Mouse (Mus musculus) neural tube, embryonic 14.5 days (tissue): ENCODE results near the gene Rdh13. TPM values are rescaled to one million over a fixed set of nuclear protein-coding genes. Genes with fewer than 3 reads are reported as not detected.

Experiments used
- ATAC-seq: fragments of 200-750 bp; cut with Nextera tagmentation; 2 replicates; pipeline ENCODE4 v1.8.0; 2017; ENCODE audit warnings: low read depth, mild to moderate bottlenecking, moderate TSS enrichment, moderate library complexity
- H3K27ac ChIP-seq: fragments of 300-500 bp; sonication (generic); 2 replicates; pipeline ENCODE4 v1.5.1; 2014; ENCODE audit warnings: low read depth, mild to moderate bottlenecking, control low read depth, low read length, moderate library complexity, mixed read lengths
- H3K27me3 ChIP-seq: fragments of 300-500 bp; sonication (generic); 2 replicates; pipeline ENCODE4 v1.6.1; 2014; ENCODE audit warnings: low read length; ENCODE audit not compliant: control insufficient read depth, insufficient read depth
- H3K36me3 ChIP-seq: fragments of 300-500 bp; sonication (generic); 2 replicates; pipeline ENCODE4 v1.6.1; 2014; ENCODE audit warnings: low read length, mixed read lengths; ENCODE audit not compliant: control insufficient read depth, insufficient read depth
- H3K4me1 ChIP-seq: fragments of 300-500 bp; sonication (generic); 2 replicates; pipeline ENCODE4 v1.6.1; 2014; ENCODE audit warnings: low read length; ENCODE audit not compliant: control insufficient read depth, insufficient read depth
- H3K4me2 ChIP-seq: fragments of 300-500 bp; sonication (generic); 2 replicates; pipeline ENCODE4 v1.6.1; 2014; ENCODE audit warnings: mild to moderate bottlenecking, low read depth, low read length, control low read depth
- H3K4me3 ChIP-seq: fragments of 300-500 bp; sonication (generic); 2 replicates; pipeline ENCODE4 v1.5.1; 2014; ENCODE audit warnings: low read depth, low read length, control low read depth, mixed read lengths
- H3K9ac ChIP-seq: fragments of 300-500 bp; sonication (generic); replicated peaks from 2 replicates; pipeline ENCODE4 v1.6.1; 2014; ENCODE audit warnings: low read depth, mild to moderate bottlenecking, control low read depth, low read length, mixed read lengths
- H3K9me3 ChIP-seq: fragments of 300-500 bp; sonication (generic); 2 replicates; pipeline ENCODE4 v1.6.1; 2016; ENCODE audit warnings: low read length; ENCODE audit not compliant: control insufficient read depth
- WGBS: fragments of 180-500 bp; shearing (Covaris S2); extraction: QIAGEN DNeasy Blood & Tissue Kit; methylation state at CpG from one replicate; pipeline ENCODE4 v1.1.7; 2014; 5-methylcytosine and 5-hydroxymethylcytosine counted together
- polyA plus RNA-seq: library from polyadenylated mRNA; unstranded; fragments of >200 nt; fragmentation: Nextera tagmentation; extraction: Ambion mirVana; gene quantifications from 2 replicates; pipeline ENCODE4 v1.2.1, GENCODE M21; 2014

Rdh13 gene
- polyA plus RNA-seq, 1 experiment from 2014 or later, result 43.7 TPM

DNA sequence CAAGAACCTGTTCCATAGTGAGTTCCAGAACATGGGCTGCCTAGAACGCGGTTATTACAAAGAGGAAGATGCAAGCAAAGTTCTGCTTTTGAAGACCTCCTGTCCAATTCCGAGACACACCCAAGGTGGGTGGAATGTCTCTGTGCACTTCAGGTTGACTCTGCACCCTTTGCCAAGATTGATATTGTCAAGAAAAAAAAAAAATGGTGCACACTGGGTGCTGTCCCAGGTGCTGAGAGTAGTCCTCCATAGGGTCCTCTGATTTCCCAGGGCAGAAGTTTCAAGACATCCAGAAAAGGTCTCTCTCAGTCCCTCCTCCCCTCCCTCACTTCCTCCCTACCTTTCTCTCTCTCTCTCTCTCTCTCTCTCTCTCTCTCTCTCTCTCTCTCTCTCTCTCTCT is 3.0 kb upstream of the Rdh13 start:
- Histone ChIP-seq H3K36me3 (no peaks in the 10 kb centered on the region), H3K27ac (no peak overlapping the region), H3K4me3 (no peak overlapping the region), H3K4me1 (peaks cover 3% of the 10 kb centered on the region; the same call in 1 of the 2 replicates), H3K4me2 (no peak overlapping the region), H3K27me3 (no peaks in the 10 kb centered on the region), H3K9ac (no peak overlapping the region), H3K9me3 (no peaks in the 10 kb centered on the region)
- no peak for ATAC-seq
- WGBS, result 91% methylated on average over 3 of the region's 3 CpGs

DNA sequence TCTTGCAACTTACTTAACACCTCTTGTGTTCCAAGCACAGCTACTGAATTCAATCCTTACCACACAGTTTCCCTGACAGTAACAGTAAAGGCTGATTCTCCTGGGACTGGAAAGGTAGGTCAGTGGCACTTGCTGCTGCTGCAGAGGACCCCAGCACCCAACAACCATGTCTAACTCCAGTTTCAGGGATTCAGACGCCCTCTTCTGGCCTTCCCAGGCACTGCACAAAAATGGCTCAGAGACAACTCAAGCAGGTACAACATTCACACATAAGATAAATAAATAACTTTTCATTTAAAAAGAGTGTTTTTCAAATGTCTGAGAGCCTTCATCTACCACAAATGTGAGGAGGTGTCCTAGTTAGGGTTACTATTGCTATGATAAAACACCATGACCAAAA is 1.7 kb upstream of the Rdh13 start:
- H3K4me2 ChIP-seq, result no peak overlapping the region
- peaks cover 3% of the 10 kb centered on the region; the same call in 1 of the 2 replicates for H3K4me1 ChIP-seq
- no peak overlapping the region for H3K27ac ChIP-seq
- H3K36me3 ChIP-seq, result peaks cover 6% of the 10 kb centered on the region
- ATAC-seq, result no peak
- H3K9ac ChIP-seq, result no peak overlapping the region
- no peaks in the 10 kb centered on the region for H3K9me3 ChIP-seq
- no peaks in the 10 kb centered on the region for H3K27me3 ChIP-seq
- H3K4me3 ChIP-seq, result no peak overlapping the region
- 0% methylated on average over 1 of the region's 1 CpGs for WGBS

DNA sequence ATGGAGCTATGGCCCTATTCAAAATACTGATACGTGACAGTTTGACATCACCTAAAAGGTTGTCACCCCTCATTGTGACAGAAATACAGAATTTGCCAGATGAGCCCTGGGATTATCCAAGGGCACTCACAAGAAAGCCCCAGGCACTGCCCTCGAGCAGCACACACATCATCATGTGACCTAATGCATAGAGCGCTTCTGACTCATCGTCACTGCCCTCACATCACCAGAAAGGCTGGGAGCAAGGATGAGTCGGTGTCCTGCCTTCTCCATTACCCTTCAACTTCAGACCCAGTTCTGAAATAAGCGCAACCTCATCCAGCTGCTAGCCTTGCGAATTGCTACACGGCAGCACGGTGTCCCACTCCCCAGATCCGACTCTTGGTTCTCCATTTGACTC is 4.9 kb downstream of the Rdh13 start:
- Histone ChIP-seq H3K27ac (no peak overlapping the region), H3K27me3 (no peaks in the 10 kb centered on the region), H3K9me3 (no peaks in the 10 kb centered on the region), H3K36me3 (peaks cover 14% of the 10 kb centered on the region), H3K4me3 (no peak overlapping the region), H3K4me2 (no peak overlapping the region), H3K9ac (no peak overlapping the region), H3K4me1 (peaks cover 3% of the 10 kb centered on the region; the same call in 1 of the 2 replicates)
- 95% methylated on average over 10 of the region's 10 CpGs for WGBS
- no peak for ATAC-seq

DNA sequence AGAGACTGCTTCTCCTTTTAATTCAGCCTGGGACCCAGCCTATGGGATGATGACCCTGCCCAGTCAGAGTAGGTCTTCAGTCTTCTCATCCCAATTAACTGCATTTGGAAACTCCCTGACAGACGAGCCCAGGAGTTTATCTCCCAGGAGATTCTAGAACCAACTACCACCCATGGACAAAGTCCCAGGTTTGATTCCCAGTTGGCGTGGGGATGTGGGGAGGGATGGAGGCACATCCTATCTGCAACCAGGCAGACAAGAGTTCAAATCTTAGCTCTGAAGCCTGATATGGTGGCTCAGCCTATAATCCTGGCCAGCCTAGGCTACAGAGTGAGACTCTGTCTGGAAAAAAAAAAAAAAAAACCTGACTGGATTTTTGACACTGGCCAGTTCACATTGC is 7.7 kb downstream of the Rdh13 start:
- peaks cover 19% of the 10 kb centered on the region for H3K36me3 ChIP-seq
- ATAC-seq, result no peak
- no peaks in the 10 kb centered on the region for H3K9me3 ChIP-seq
- no peaks in the 10 kb centered on the region for H3K4me1 ChIP-seq
- 94% methylated on average over 2 of the region's 2 CpGs for WGBS
- H3K9ac ChIP-seq, result no peak overlapping the region
- no peaks in the 10 kb centered on the region for H3K27me3 ChIP-seq
- H3K4me2 ChIP-seq, result no peak overlapping the region
- no peak overlapping the region for H3K27ac ChIP-seq
- H3K4me3 ChIP-seq, result no peak overlapping the region

DNA sequence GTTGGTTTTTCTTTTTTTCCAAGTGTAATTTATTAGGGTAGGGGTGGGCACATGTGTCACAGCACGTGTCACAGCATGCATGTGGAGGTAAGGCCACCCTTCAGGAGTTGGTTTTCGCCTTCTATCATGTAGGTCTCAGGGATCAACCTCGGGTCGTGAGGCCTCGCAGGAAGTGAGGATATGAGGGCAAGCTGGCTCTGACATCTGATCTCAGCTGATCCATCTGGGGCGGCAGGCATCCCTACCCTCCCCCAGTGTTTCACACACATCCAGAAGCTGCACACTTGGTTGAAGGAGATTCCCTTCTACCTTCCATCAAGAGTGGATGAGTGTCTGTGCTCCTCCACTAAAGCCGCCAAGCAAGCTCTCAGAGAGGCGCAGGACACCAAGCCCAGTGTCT is 13.4 kb downstream of the Rdh13 start:
- H3K27me3 ChIP-seq, result no peaks in the 10 kb centered on the region
- no peaks in the 10 kb centered on the region for H3K9me3 ChIP-seq
- H3K4me3 ChIP-seq, result no peak overlapping the region
- no peak overlapping the region for H3K27ac ChIP-seq
- H3K4me1 ChIP-seq, result no peaks in the 10 kb centered on the region
- peaks cover 29% of the 10 kb centered on the region for H3K36me3 ChIP-seq
- no peak overlapping the region for H3K4me2 ChIP-seq
- no peak overlapping the region for H3K9ac ChIP-seq
- 96% methylated on average over 8 of the region's 8 CpGs for WGBS
- no peak for ATAC-seq

DNA sequence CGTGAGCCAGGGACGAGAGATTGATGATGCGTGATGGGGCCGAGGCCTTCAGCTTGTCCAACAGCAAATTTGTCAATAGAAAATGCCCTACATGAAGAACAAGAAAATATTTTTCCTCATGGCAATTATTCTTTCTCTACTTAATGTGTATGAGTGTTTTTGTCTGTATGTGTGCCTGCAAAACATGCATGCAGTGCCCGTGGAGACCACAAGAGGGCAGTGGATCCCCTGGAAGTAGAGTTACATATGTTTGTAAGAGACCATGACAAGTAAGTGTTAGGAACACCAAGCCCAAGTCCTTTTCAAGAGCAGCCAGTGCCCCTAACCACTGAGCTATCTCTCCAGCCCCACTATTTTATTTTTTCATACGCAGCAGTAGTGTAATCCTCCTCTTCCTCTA is 13.9 kb downstream of the Rdh13 start:
- Histone ChIP-seq H3K27me3 (no peaks in the 10 kb centered on the region), H3K4me3 (no peak overlapping the region), H3K9me3 (no peaks in the 10 kb centered on the region), H3K9ac (no peak overlapping the region), H3K36me3 (peaks cover 31% of the 10 kb centered on the region), H3K4me2 (no peak overlapping the region), H3K4me1 (no peaks in the 10 kb centered on the region), H3K27ac (no peak overlapping the region)
- no peak for ATAC-seq
- 80% methylated on average over 6 of the region's 6 CpGs for WGBS

DNA sequence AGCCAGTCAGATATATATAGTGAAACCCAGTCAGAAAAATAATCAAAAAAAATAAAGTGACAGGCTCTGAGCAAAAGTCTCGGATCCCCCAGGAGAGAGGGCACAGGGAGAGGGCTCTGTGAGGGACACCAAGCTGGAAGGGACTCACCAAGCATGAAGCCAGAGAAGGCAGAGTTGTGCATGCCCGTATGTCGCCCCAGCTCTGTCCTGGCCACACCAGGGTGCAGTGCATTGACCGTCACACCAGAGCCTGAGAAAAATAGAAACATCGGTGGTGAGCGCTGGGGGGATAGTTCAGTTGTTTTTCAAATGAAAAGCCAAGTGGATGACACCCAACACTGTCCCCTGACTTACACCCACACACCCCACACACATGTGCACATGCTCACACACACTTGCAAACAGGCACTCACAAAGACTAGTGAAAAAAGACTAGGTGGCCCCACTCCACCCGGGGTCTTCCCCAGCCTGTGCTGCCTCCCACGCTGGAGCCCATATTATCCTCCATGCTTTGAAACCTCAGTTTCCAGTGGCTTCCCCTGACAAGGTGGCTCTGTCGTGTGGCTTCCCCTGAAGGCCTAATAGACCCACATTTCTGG is 15.1 kb downstream of the Rdh13 start:
- H3K9ac ChIP-seq, result no peak overlapping the region
- H3K36me3 ChIP-seq, result peaks cover 27% of the 10 kb centered on the region
- no peak overlapping the region for H3K4me3 ChIP-seq
- H3K27ac ChIP-seq, result no peak overlapping the region
- H3K4me1 ChIP-seq, result no peaks in the 10 kb centered on the region
- ATAC-seq, result no peak
- no peaks in the 10 kb centered on the region for H3K27me3 ChIP-seq
- H3K9me3 ChIP-seq, result no peaks in the 10 kb centered on the region
- WGBS, result 97% methylated on average over 9 of the region's 9 CpGs
- H3K4me2 ChIP-seq, result no peak overlapping the region

DNA sequence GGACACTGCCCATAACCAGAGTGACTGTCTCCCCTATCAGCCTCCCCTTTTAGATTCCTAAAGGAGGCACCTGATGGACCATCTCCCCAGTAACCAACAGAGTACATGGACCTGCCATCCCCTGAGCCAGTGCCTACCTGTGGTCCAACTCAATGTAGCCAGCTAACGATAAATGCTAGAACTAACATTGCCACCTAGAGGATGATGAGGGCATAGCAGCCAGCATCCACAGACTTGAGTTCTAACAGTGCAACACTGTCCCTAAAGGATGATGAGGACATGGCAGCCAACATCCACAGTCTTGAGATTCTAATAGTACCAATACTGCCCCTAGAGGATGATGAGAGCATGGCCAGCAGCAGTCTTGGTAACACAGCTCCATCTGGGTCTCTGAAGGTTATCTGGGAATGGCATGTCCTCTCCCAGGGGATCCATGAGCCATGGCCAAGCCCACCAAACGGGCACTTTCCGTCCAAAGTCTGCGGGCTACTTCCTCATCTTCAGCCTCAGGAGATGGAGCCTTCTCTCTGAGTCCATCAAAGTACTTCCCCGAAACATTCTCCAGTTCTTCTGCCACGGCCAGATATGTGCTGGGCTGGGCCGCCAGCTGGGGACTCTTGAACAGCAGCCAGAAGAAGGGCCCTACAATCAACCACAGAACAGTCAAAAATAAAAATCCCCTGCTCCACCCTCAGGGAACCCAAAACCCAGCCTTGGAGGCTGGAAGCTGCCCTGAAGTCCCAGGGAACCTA is 18.1 kb downstream of the Rdh13 start:
- no peaks in the 10 kb centered on the region for H3K9me3 ChIP-seq
- H3K36me3 ChIP-seq, result peaks cover 22% of the 10 kb centered on the region
- H3K4me1 ChIP-seq, result no peaks in the 10 kb centered on the region
- H3K27me3 ChIP-seq, result no peaks in the 10 kb centered on the region
- 76% methylated on average over 7 of the region's 7 CpGs for WGBS
- ATAC-seq, result peak; percentile 95
- H3K4me3 ChIP-seq, result no peak overlapping the region
- no peak overlapping the region for H3K27ac ChIP-seq
- no peak overlapping the region for H3K4me2 ChIP-seq
- no peak overlapping the region for H3K9ac ChIP-seq

DNA sequence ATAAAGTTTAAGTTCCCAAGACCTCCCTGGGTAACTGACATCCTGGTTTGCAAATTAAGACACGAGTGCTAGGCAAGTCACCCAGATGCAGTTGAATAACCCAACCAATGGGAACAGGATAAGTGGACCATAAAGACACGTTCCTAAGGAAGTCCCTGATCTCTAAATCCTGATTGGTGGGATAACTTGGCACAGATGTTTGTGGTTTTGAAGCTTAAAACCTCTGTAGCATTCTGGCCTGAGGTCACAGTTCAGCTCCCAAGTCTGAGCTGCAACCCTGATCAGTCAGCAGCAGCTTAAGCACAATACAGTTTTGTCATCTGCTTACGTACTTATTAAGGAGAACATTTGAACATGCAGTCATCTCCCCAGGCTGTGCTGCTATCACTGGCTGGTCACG is 25.2 kb downstream of the Rdh13 start:
- WGBS, result 76% methylated on average over 4 of the region's 4 CpGs
- Histone ChIP-seq H3K9ac (no peak overlapping the region), H3K27me3 (no peaks in the 10 kb centered on the region), H3K36me3 (0 out of 2 replicates have a peak, but pooled peaks cover 3% of the 10 kb centered on the region), H3K4me1 (no peaks in the 10 kb centered on the region), H3K4me2 (no peak overlapping the region), H3K9me3 (no peaks in the 10 kb centered on the region), H3K27ac (no peak overlapping the region), H3K4me3 (no peak overlapping the region)
- no peak for ATAC-seq
